Comparison of ENCODE assay signal across 17 mouse cellular contexts in genomic region chr17:80660707-80661380, GRCm38 (mm10).
A peak's percentile ranks its signal among the peaks of the same experiment; 100 is the strongest.
DNase-seq lines count a peak whose midpoint lies in the region; ATAC-seq lines count a peak whose summit lies in the region.
"Had no signal": no experiment of that assay in that cellular context is flagged by ENCODE, and none has a peak within 500 bp of the region (broad histone marks: within the 10 kb centered on the region; RNA-seq: fewer than 3 reads in every experiment).

No protein-coding gene starts in this region.

- WGBS in neural tube, embryonic 13.5 days: 64% methylated on average over 15 of the region's 15 CpGs
- WGBS in forebrain, embryonic 16.5 days: 66% methylated on average over 15 of the region's 15 CpGs

- no peaks in the 10 kb centered on the region for H3K27me3 ChIP-seq in neural tube, embryonic 13.5 days
- no peaks in the 10 kb centered on the region for H3K27me3 ChIP-seq in forebrain, embryonic 16.5 days (replicated peaks; ENCODE audit: control insufficient read depth, insufficient read depth, low read length)
- H3K27me3 ChIP-seq: liver, embryonic 15.5 days; megakaryocyte, embryonic 14.5 days had no signal

- no peak overlapping the region for H3K4me3 ChIP-seq in neural tube, embryonic 13.5 days
- H3K4me3 ChIP-seq in forebrain, embryonic 16.5 days (replicated peaks; ENCODE audit: low read length): no peak overlapping the region
- H3K4me3 ChIP-seq: liver, embryonic 15.5 days; megakaryocyte, embryonic 14.5 days had no signal

- no peak overlapping the region for H3K9ac ChIP-seq in neural tube, embryonic 13.5 days
- no peak overlapping the region for H3K9ac ChIP-seq in forebrain, embryonic 16.5 days (replicated peaks; ENCODE audit: low read depth, low read length)
- H3K9ac ChIP-seq: liver, embryonic 15.5 days had no signal

- peaks cover 27% of the 10 kb centered on the region for H3K4me1 ChIP-seq in neural tube, embryonic 13.5 days (replicated peaks)
- peaks cover 14% of the 10 kb centered on the region for H3K4me1 ChIP-seq in forebrain, embryonic 16.5 days (replicated peaks; ENCODE audit: control insufficient read depth, insufficient read depth, low read length)
- H3K4me1 ChIP-seq: liver, embryonic 15.5 days; megakaryocyte, embryonic 14.5 days had no signal

- ATAC-seq in neural tube, embryonic 13.5 days (ENCODE audit: low read depth): no peak
- ATAC-seq in forebrain, embryonic 16.5 days: 0 out of 2 replicates have a peak, but pooled peaks have one; percentile 29
- ATAC-seq: inflammation-experienced regulatory T-cells, adult 6 months had no signal

- H3K9me3 ChIP-seq in neural tube, embryonic 13.5 days: no peaks in the 10 kb centered on the region
- H3K9me3 ChIP-seq in forebrain, embryonic 16.5 days (ENCODE audit: control insufficient read depth, low read length): no peaks in the 10 kb centered on the region
- H3K9me3 ChIP-seq: liver, embryonic 15.5 days; megakaryocyte, embryonic 14.5 days had no signal

- no peaks in the 10 kb centered on the region; the same call in 1 of the 2 replicates for H3K36me3 ChIP-seq in neural tube, embryonic 13.5 days
- no peaks in the 10 kb centered on the region; the same call in 1 of the 2 replicates for H3K36me3 ChIP-seq in forebrain, embryonic 16.5 days (ENCODE audit: control insufficient read depth, insufficient read depth)
- H3K36me3 ChIP-seq: liver, embryonic 15.5 days had no signal

- DNase-seq in heart, adult 11 months: peak; percentile 48
- DNase-seq in heart, postnatal 25 days (ENCODE audit: low spot score): no peak
- no peak for DNase-seq in neural tube, embryonic 10.5 days (ENCODE audit: extremely low spot score, low spot score)
- no peak for DNase-seq in urinary bladder, postnatal 36 days (ENCODE audit: low spot score in 2 of 2)
- DNase-seq in adrenal gland, adult 8-10 months: no peak
- DNase-seq: gastrocnemius, postnatal 14 days; kidney, adult 8-10 months; kidney, postnatal 25 days; layer of hippocampus, adult 9-11 months; lung, postnatal 10 days; spleen, adult 18-20 months; thymus, adult 18-20 months had no signal

- peak overlapping the region; percentile 52; the same call in 1 of the 2 replicates for H3K27ac ChIP-seq in neural tube, embryonic 13.5 days (replicated peaks)
- H3K27ac ChIP-seq in forebrain, embryonic 16.5 days (ENCODE audit: low read length): peak overlapping the region; percentile 64
- H3K27ac ChIP-seq: liver, embryonic 15.5 days had no signal

- no peak overlapping the region for H3K4me2 ChIP-seq in neural tube, embryonic 13.5 days
- no peak overlapping the region for H3K4me2 ChIP-seq in forebrain, embryonic 16.5 days (ENCODE audit: low read length)
- H3K4me2 ChIP-seq: liver, embryonic 15.5 days had no signal

- intact Hi-C loops in heart, postnatal 25 days (cut with DNase I): no loop called here
